Mouse (Mus musculus): ENCODE results near the gene Fam189b. TPM values are rescaled to one million over a fixed set of nuclear protein-coding genes. Genes with fewer than 3 reads are reported as not detected.

The Fam189b gene
- 22.3 and 31.0 TPM in 2 replicates for polyA plus RNA-seq (2015; fragmentation: Nextera tagmentation; extraction: Ambion mirVana)

GRCm38 (mm10) chr3:89183058-89183958 is at the start of gene Fam189b:
Gene Fam189b, plus strand, starts transcription at chr3:89183143.

GRCm38 (mm10) chr3:89135958-89136357 is 47.0 kb upstream of the Fam189b start, which contains the start of gene Pklr:
Gene Pklr, plus strand, starts transcription at chr3:89136142.

GRCm38 (mm10) chr3:89159616-89160344 is 23.2 kb upstream of the Fam189b start, which contains the start of gene Hcn3:
Gene Hcn3, minus strand, starts transcription at chr3:89160196.

GRCm38 (mm10) chr3:89164506-89165267 is 18.3 kb upstream of the Fam189b start, which contains the start of gene Clk2:
Gene Clk2, plus strand, starts transcription at chr3:89164795.

GRCm38 (mm10) chr3:89177242-89178106 is 5.5 kb upstream of the Fam189b start, which contains the start of gene Scamp3:
Gene Scamp3, plus strand, starts transcription at chr3:89177473.

GRCm38 (mm10) chr3:89202253-89203141 is 19.6 kb downstream of the Fam189b start, which contains the start of gene Gba:
Gene Gba, plus strand, starts transcription at chr3:89202928.

GRCm38 (mm10) chr3:89214681-89215411 is 31.9 kb downstream of the Fam189b start, which contains the start of gene Thbs3:
Gene Thbs3, plus strand, starts transcription at chr3:89215180.

GRCm38 (mm10) chr3:89226900-89227299 is 44.0 kb downstream of the Fam189b start, which contains the start of gene Mtx1:
Gene Mtx1, minus strand, starts transcription at chr3:89227088.

GRCm38 (mm10) chr3:89228836-89229235 is 45.9 kb downstream of the Fam189b start, which contains the start of gene Muc1:
Gene Muc1, plus strand, starts transcription at chr3:89229057.

Small RNA genes lying within 50 kb of the gene (microRNA-seq; reads per million reads assigned to microRNA genes)
- gene Mir92b (ENCODE audit: borderline replicate concordance, insufficient number of aligned reads) = 83.0 reads per million, percentile 40 among the genes with 10 or more reads in this experiment

Other genes with a start within 250 kb of the Fam189b start
- 9.6 and 13.6 TPM in 2 replicates for gene Ash1l, start 232.5 kb upstream of the Fam189b start, polyA plus RNA-seq (2015; fragmentation: Nextera tagmentation; extraction: Ambion mirVana)
- gene Dap3, start 232.0 kb upstream of the Fam189b start, polyA plus RNA-seq (2015; fragmentation: Nextera tagmentation; extraction: Ambion mirVana) = 99.1 and 149 TPM in 2 replicates
- 21.4 and 28.7 TPM in 2 replicates for gene Rusc1, start 89.8 kb upstream of the Fam189b start, polyA plus RNA-seq (2015; fragmentation: Nextera tagmentation; extraction: Ambion mirVana)
- 0.07 TPM in 1 of 2 replicates, not detected in the other for gene Gm43738, start 82.0 kb upstream of the Fam189b start, polyA plus RNA-seq (2015; fragmentation: Nextera tagmentation; extraction: Ambion mirVana)
- gene Fdps, start 81.2 kb upstream of the Fam189b start, polyA plus RNA-seq (2015; fragmentation: Nextera tagmentation; extraction: Ambion mirVana) = 166 and 200 TPM in 2 replicates
- gene Pklr, start 47.0 kb upstream of the Fam189b start, polyA plus RNA-seq (2015; fragmentation: Nextera tagmentation; extraction: Ambion mirVana) = 1.1 and 3.9 TPM in 2 replicates
- 5.8 and 7.6 TPM in 2 replicates for gene Hcn3, start 22.9 kb upstream of the Fam189b start, polyA plus RNA-seq (2015; fragmentation: Nextera tagmentation; extraction: Ambion mirVana)
- gene Clk2, start 18.3 kb upstream of the Fam189b start, polyA plus RNA-seq (2015; fragmentation: Nextera tagmentation; extraction: Ambion mirVana) = 12.7 and 19.7 TPM in 2 replicates
- 75.6 and 121 TPM in 2 replicates for gene Scamp3, start 5.7 kb upstream of the Fam189b start, polyA plus RNA-seq (2015; fragmentation: Nextera tagmentation; extraction: Ambion mirVana)
- 38.2 and 55.0 TPM in 2 replicates for gene Gba, start 19.8 kb downstream of the Fam189b start, polyA plus RNA-seq (2015; fragmentation: Nextera tagmentation; extraction: Ambion mirVana)
- gene Thbs3, start 32.0 kb downstream of the Fam189b start, polyA plus RNA-seq (2015; fragmentation: Nextera tagmentation; extraction: Ambion mirVana) = 34.1 and 36.8 TPM in 2 replicates
- gene Mtx1, start 43.9 kb downstream of the Fam189b start, polyA plus RNA-seq (2015; fragmentation: Nextera tagmentation; extraction: Ambion mirVana) = 176 and 209 TPM in 2 replicates
- gene Muc1, start 45.9 kb downstream of the Fam189b start, polyA plus RNA-seq (2015; fragmentation: Nextera tagmentation; extraction: Ambion mirVana) = 0.90 and 0.91 TPM in 2 replicates
- gene Krtcap2, start 62.8 kb downstream of the Fam189b start, polyA plus RNA-seq (2015; fragmentation: Nextera tagmentation; extraction: Ambion mirVana) = 301 and 333 TPM in 2 replicates
- gene Trim46, start 63.2 kb downstream of the Fam189b start, polyA plus RNA-seq (2015; fragmentation: Nextera tagmentation; extraction: Ambion mirVana) = 2.4 and 7.3 TPM in 2 replicates
- gene Dpm3, start 76.2 kb downstream of the Fam189b start, polyA plus RNA-seq (2015; fragmentation: Nextera tagmentation; extraction: Ambion mirVana) = 221 and 274 TPM in 2 replicates
- gene Slc50a1, start 87.4 kb downstream of the Fam189b start, polyA plus RNA-seq (2015; fragmentation: Nextera tagmentation; extraction: Ambion mirVana) = 111 and 136 TPM in 2 replicates
- gene Efna1, start 98.0 kb downstream of the Fam189b start, polyA plus RNA-seq (2015; fragmentation: Nextera tagmentation; extraction: Ambion mirVana) = 24.9 and 28.6 TPM in 2 replicates
- gene Efna3, start 139.8 kb downstream of the Fam189b start, polyA plus RNA-seq (2015; fragmentation: Nextera tagmentation; extraction: Ambion mirVana) = 2.8 and 8.6 TPM in 2 replicates
- 4.9 and 6.7 TPM in 2 replicates for gene Efna4, start 154.9 kb downstream of the Fam189b start, polyA plus RNA-seq (2015; fragmentation: Nextera tagmentation; extraction: Ambion mirVana)
- gene Adam15, start 166.9 kb downstream of the Fam189b start, polyA plus RNA-seq (2015; fragmentation: Nextera tagmentation; extraction: Ambion mirVana) = 53.7 and 56.4 TPM in 2 replicates
- gene Dcst2, start 178.8 kb downstream of the Fam189b start, polyA plus RNA-seq (2015; fragmentation: Nextera tagmentation; extraction: Ambion mirVana) = 0.07 and 0.13 TPM in 2 replicates
- 0.22 and 0.35 TPM in 2 replicates for gene Dcst1, start 182.1 kb downstream of the Fam189b start, polyA plus RNA-seq (2015; fragmentation: Nextera tagmentation; extraction: Ambion mirVana)
- 1.8 and 3.6 TPM in 2 replicates for gene Zbtb7b, start 211.6 kb downstream of the Fam189b start, polyA plus RNA-seq (2015; fragmentation: Nextera tagmentation; extraction: Ambion mirVana)
- gene Lenep, start 219.7 kb downstream of the Fam189b start, polyA plus RNA-seq (2015; fragmentation: Nextera tagmentation; extraction: Ambion mirVana) = not detected in 2 replicates
- 14.7 and 24.0 TPM in 2 replicates for gene Flad1, start 228.7 kb downstream of the Fam189b start, polyA plus RNA-seq (2015; fragmentation: Nextera tagmentation; extraction: Ambion mirVana)
- gene Cks1b, start 235.2 kb downstream of the Fam189b start, polyA plus RNA-seq (2015; fragmentation: Nextera tagmentation; extraction: Ambion mirVana) = 213 and 238 TPM in 2 replicates
- 85.7 and 99.5 TPM in 2 replicates for gene Shc1, start 235.3 kb downstream of the Fam189b start, polyA plus RNA-seq (2015; fragmentation: Nextera tagmentation; extraction: Ambion mirVana)
- gene Pygo2, start 247.1 kb downstream of the Fam189b start, polyA plus RNA-seq (2015; fragmentation: Nextera tagmentation; extraction: Ambion mirVana) = 19.8 and 23.7 TPM in 2 replicates